Mouse (Mus musculus) limb, embryonic 10.5 days (tissue): ENCODE data around the gene Atl1. TPM values are rescaled to one million over a fixed set of nuclear protein-coding genes. Genes with fewer than 3 reads are reported as not detected.

Experiments
- DNase-seq: peaks from one replicate; pipeline ENCODE4 v3.0.0-alpha.2; 2017; ENCODE audit warnings: low spot score
- H3K27ac ChIP-seq: fragments of 300-500 bp; sonication (generic); 2 replicates; pipeline ENCODE4 v1.5.1; 2016; ENCODE audit warnings: mild to moderate bottlenecking
- H3K27me3 ChIP-seq: fragments of 300-500 bp; sonication (generic); 2 replicates; pipeline ENCODE4 v1.6.1; 2016; ENCODE audit warnings: low read depth, mild to moderate bottlenecking; ENCODE audit not compliant: poor library complexity, severe bottlenecking
- H3K36me3 ChIP-seq: fragments of 300-500 bp; sonication (generic); 2 replicates; pipeline ENCODE4 v1.6.1; 2016; ENCODE audit warnings: mild to moderate bottlenecking, moderate library complexity
- H3K4me1 ChIP-seq: fragments of 300-500 bp; sonication (generic); 2 replicates; pipeline ENCODE4 v1.6.1; 2016
- H3K4me3 ChIP-seq: fragments of 300-500 bp; sonication (generic); 2 replicates; pipeline ENCODE4 v1.5.1; 2016; ENCODE audit warnings: mild to moderate bottlenecking, moderate library complexity
- H3K9me3 ChIP-seq: fragments of 300-500 bp; sonication (generic); replicated peaks from 2 replicates; pipeline ENCODE4 v1.6.1; 2016; ENCODE audit warnings: mild to moderate bottlenecking
- WGBS: fragments of 180-500 bp; shearing (Covaris S2); methylation state at CpG from one replicate; pipeline ENCODE4 v1.1.7; 2016; 5-methylcytosine and 5-hydroxymethylcytosine counted together
- polyA plus RNA-seq: library from polyadenylated mRNA; unstranded; fragments of >200 nt; fragmentation: Nextera tagmentation; extraction: Ambion mirVana; gene quantifications from 2 replicates; pipeline ENCODE4 v1.2.1, GENCODE M21; 2016

The Atl1 gene
- polyA plus RNA-seq, 1 experiment from 2014 or later = 4.7 TPM

DNA sequence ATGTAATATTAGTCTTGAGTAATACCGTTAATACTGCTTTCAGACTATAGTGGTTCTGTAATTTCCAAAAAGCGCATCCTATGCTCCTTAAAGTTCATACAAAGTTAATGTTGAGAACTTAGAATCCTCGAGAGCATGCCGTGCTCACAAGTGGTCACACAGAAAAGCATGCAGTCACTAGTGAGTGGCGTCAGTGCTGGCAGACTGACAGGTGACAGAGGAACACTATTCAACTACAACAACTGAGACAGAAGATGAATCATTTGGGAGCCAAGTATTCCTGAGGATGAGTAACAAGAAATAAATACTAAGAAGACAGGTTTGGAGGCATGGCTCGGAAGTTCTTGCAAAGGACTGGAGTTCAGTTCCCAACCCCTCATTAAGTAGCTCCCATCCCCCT is 74.7 kb downstream of the Atl1 start:
- peaks cover 98% of the 10 kb centered on the region for H3K36me3 ChIP-seq

DNA sequence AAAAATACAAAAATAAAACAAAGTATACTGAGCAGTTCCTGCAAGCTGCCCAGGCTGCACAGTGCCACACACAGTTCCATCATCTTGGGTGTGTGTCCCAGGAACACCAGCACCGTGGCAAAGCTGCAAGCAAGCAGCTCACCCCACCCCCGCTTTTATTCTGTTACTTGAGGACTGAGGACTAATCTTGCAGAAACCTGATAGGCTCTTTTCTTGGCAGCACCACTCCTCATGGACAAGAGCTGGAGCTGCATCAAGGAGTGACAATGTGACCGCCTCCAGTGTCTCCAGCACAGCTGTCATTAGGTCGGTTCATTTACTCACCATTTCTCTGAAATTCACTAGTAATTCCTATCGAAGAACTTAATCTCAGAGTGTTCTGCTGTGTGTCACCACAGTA is 75.7 kb downstream of the Atl1 start:
- no peak for DNase-seq
- Histone ChIP-seq H3K9me3 (no peaks in the 10 kb centered on the region), H3K4me3 (no peak overlapping the region), H3K36me3 (peaks cover 97% of the 10 kb centered on the region), H3K27ac (no peak overlapping the region), H3K4me1 (no peaks in the 10 kb centered on the region), H3K27me3 (no peaks in the 10 kb centered on the region)
- 83% methylated on average over 5 of the region's 5 CpGs for WGBS

More for the DNA sequence above, 74.7 kb downstream of the Atl1 start:
- WGBS = 91% methylated on average over 6 of the region's 6 CpGs
- no peaks in the 10 kb centered on the region for H3K4me1 ChIP-seq
- no peak for DNase-seq
- no peaks in the 10 kb centered on the region for H3K9me3 ChIP-seq
- no peak overlapping the region for H3K4me3 ChIP-seq
- H3K27ac ChIP-seq = no peak overlapping the region
- H3K27me3 ChIP-seq = no peaks in the 10 kb centered on the region

DNA sequence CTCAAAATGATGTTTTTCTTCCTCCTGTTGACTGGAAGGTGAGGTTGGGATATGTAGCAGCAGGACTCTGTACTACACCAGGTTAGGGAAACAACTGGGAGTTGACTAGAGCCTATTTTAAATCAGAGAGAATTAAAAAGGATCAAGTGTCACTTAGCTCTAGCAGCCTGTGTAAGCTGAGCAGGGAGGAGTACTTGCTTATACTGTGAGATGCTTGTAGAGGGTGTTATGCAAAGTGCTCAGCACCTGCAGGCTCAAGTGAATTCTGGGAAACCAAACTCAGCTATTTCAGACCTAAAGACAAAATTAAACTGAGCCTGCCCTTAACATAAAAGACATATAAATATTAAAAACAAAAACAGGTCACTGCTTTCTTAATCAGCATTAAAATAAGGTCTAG is 81.3 kb downstream of the Atl1 start:
- Histone ChIP-seq H3K9me3 (no peaks in the 10 kb centered on the region), H3K27ac (no peak overlapping the region), H3K4me3 (no peak overlapping the region), H3K4me1 (no peaks in the 10 kb centered on the region), H3K27me3 (no peaks in the 10 kb centered on the region), H3K36me3 (peaks cover 83% of the 10 kb centered on the region)
- DNase-seq = no peak

- 93% methylated on average over 6 of the region's 6 CpGs for WGBS
- Histone ChIP-seq H3K9me3 (no peaks in the 10 kb centered on the region), H3K36me3 (peaks cover 83% of the 10 kb centered on the region), H3K4me1 (no peaks in the 10 kb centered on the region), H3K27me3 (no peaks in the 10 kb centered on the region), H3K27ac (no peak overlapping the region), H3K4me3 (no peak overlapping the region)
- no peak for DNase-seq
Measured at GRCm38 (mm10) chr12:69976688-69977087, 84.3 kb downstream of the Atl1 start.

DNA sequence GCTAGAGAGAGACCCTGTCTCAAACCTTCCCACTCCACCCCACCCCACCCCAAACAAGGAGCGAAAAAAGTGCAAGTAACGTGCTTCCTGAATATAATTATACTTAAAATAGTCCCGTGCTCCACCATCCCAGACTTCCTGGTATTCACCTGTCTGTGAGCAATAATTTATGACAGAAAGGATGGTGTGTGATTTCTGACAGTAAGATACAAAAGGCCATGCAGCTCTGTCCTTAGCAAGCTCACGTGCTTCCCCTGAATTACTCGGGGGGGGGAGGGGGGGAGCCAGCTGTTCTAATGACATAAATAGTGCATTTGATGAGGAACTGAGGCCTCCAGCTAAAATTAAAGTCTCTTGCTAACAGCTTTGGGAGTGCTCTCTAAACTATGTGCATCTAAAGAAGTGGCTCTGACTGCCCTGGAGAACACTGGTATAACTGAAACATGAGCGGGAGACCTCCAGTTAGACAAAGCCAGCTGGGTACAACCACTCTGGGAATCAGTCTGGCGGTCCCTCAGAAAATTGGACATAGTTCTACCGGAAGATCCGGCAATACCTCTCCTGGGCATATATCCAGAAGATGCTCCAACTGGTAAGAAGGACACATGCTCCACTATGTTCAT is 85.1 kb downstream of the Atl1 start:
- WGBS = 79% methylated on average over 9 of the region's 9 CpGs
- Histone ChIP-seq H3K27me3 (no peaks in the 10 kb centered on the region), H3K27ac (no peak overlapping the region), H3K4me3 (no peak overlapping the region), H3K4me1 (no peaks in the 10 kb centered on the region), H3K36me3 (peaks cover 83% of the 10 kb centered on the region), H3K9me3 (no peaks in the 10 kb centered on the region)
- DNase-seq = no peak

- H3K4me1 ChIP-seq = peaks cover 10% of the 10 kb centered on the region
- no peaks in the 10 kb centered on the region for H3K9me3 ChIP-seq
- H3K27ac ChIP-seq = no peak overlapping the region
- DNase-seq = no peak
- H3K27me3 ChIP-seq = no peaks in the 10 kb centered on the region
- WGBS = 78% methylated on average over 5 of the region's 5 CpGs
- H3K4me3 ChIP-seq = no peak overlapping the region
- H3K36me3 ChIP-seq = peaks cover 65% of the 10 kb centered on the region
Measured at GRCm38 (mm10) chr12:69982874-69983273, 90.5 kb downstream of the Atl1 start.

DNA sequence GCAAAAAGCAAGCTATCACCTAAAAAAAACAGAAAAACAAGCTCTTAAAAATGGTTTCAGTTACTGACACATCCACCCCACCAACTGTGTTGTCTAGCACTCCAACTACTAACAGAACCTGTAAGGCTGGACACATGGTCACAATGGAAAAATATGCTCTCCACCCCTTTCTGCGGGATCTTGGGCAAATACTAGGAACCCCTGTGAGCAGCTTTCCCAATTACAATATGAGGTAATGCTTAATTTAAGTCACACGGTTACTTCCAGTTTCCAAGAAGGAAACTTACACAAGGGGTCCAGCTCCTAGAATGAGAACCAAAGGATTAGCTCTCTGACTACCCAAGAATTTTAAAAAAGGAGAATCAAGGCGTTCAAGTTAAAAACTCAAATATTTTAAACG is 93.1 kb downstream of the Atl1 start:
- DNase-seq = no peak
- Histone ChIP-seq H3K4me1 (peaks cover 12% of the 10 kb centered on the region), H3K27me3 (no peaks in the 10 kb centered on the region), H3K9me3 (no peaks in the 10 kb centered on the region), H3K27ac (no peak overlapping the region), H3K4me3 (peak overlapping the region; percentile 92), H3K36me3 (peaks cover 40% of the 10 kb centered on the region)
- 63% methylated on average over 4 of the region's 4 CpGs for WGBS

DNA sequence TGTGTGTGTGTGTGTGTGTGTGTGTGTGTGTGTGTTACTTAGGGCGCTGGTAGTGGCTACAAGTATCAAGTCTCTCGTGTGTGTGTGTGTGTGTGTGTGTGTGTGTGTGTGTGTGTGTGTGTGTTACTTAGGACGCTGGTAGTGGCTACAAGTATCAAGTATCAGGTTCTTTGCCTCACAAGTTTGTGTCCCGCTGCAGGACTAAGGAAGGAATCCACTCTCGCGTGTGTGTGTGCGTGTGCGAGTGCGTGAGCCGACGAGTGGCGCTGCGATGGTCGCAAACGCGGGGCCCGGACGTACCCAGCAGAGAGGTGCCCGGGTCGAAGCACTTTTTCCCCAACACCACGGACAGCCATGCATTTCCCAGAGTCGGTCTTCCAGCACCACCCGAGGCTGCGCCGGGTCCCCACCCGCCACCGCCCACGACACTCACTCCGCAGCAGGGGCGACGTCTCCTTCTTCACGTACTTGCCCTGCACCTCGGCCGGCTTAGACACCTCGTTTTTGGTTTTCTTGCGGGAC is 93.9 kb downstream of the Atl1 start:
- Histone ChIP-seq H3K4me3 (peak overlapping the region; percentile 92), H3K36me3 (peaks cover 33% of the 10 kb centered on the region), H3K27ac (peak overlapping the region; percentile 98), H3K27me3 (no peaks in the 10 kb centered on the region), H3K4me1 (peaks cover 12% of the 10 kb centered on the region), H3K9me3 (no peaks in the 10 kb centered on the region)
- 0% methylated on average over 33 of the region's 36 CpGs for WGBS
- peak; percentile 74 for DNase-seq

GRCm38 (mm10) chr12:69986786-69987497 is 94.5 kb downstream of the Atl1 start, which contains the start of gene Sav1:
Gene Sav1, minus strand, starts transcription at chr12:69987002.
- WGBS = under 1% methylated on average over 102 of the region's 102 CpGs
- H3K27ac ChIP-seq = peak within 1 kb of the TSS; percentile 98
- no peaks in the 10 kb centered on the region for H3K27me3 ChIP-seq
- peaks cover 12% of the 10 kb centered on the region for H3K4me1 ChIP-seq
- peak within 1 kb of the TSS; percentile 92 for H3K4me3 ChIP-seq
- H3K9me3 ChIP-seq = no peaks in the 10 kb centered on the region
- DNase-seq = peak; percentile 90
- H3K36me3 ChIP-seq = peaks cover 26% of the 10 kb centered on the region

- no peaks in the 10 kb centered on the region for H3K27me3 ChIP-seq
- H3K4me3 ChIP-seq = no peak overlapping the region
- no peaks in the 10 kb centered on the region for H3K4me1 ChIP-seq
- 79% methylated on average over 3 of the region's 3 CpGs for WGBS
- H3K27ac ChIP-seq = no peak overlapping the region
- DNase-seq = no peak
- no peaks in the 10 kb centered on the region for H3K36me3 ChIP-seq
- H3K9me3 ChIP-seq = no peaks in the 10 kb centered on the region
Measured at GRCm38 (mm10) chr12:69995382-69995781, 103.0 kb downstream of the Atl1 start.

DNA sequence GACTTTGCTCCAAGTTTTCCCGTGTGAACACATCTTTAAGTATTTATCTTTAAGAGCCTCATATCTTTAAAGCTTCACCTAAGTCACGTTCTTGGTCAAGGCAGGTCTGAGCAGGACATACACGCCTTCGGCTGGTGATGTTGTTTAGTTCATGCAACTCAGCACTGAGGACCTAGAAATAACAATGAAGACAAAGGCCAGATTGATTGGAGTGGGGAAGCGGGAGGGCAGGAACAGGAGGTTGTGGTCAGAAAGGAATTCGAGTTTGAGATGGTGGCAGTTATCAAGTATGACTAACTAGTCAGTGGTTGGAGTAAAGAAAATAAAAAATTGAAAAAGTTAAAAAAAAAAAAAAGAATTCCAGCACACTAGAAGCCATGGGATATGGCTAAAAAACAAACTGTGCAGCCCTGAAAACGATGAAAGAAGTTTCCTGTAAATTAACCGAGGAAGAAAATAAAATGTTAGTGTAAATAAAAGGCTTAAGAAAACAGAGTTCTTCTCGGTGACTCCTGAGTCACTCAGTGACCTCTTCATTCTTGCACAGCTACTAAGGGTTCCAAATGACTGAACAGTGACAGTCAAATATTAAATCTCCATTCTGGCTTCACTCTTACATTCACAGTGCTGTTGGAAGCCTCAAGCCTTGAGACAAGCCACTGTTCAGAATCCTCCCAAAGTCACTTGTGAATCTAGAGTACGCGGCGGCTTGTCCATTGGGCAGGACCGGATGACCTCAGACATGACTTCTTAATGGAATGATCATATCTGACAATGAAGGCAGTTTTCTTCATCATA is 106.0 kb downstream of the Atl1 start:
- 93% methylated on average over 13 of the region's 13 CpGs for WGBS
- H3K27me3 ChIP-seq = no peaks in the 10 kb centered on the region
- H3K9me3 ChIP-seq = no peaks in the 10 kb centered on the region
- no peak overlapping the region for H3K27ac ChIP-seq
- no peaks in the 10 kb centered on the region for H3K36me3 ChIP-seq
- no peaks in the 10 kb centered on the region for H3K4me1 ChIP-seq
- no peak overlapping the region for H3K4me3 ChIP-seq
- DNase-seq = no peak

GRCm38 (mm10) chr12:70005103-70005502 is 112.7 kb downstream of the Atl1 start:
- WGBS = 82% methylated on average over 4 of the region's 4 CpGs
- no peaks in the 10 kb centered on the region for H3K36me3 ChIP-seq
- H3K27me3 ChIP-seq = no peaks in the 10 kb centered on the region
- no peak overlapping the region for H3K4me3 ChIP-seq
- H3K9me3 ChIP-seq = no peaks in the 10 kb centered on the region
- H3K4me1 ChIP-seq = no peaks in the 10 kb centered on the region
- H3K27ac ChIP-seq = no peak overlapping the region
- DNase-seq = no peak

GRCm38 (mm10) chr12:70010356-70010755 is 117.9 kb downstream of the Atl1 start:
- no peak for DNase-seq
- Histone ChIP-seq H3K9me3 (no peaks in the 10 kb centered on the region), H3K27me3 (no peaks in the 10 kb centered on the region), H3K36me3 (peaks cover 15% of the 10 kb centered on the region), H3K4me3 (no peak overlapping the region), H3K4me1 (no peaks in the 10 kb centered on the region), H3K27ac (no peak overlapping the region)
- WGBS = 96% methylated on average over 4 of the region's 4 CpGs
